Mouse (Mus musculus): ENCODE data around the gene Kdm3a. TPM values are rescaled to one million over a fixed set of nuclear protein-coding genes. Genes with fewer than 3 reads are reported as not detected.

The Kdm3a gene
- 55.7 and 69.4 TPM in 2 replicates for polyA plus RNA-seq (2016; fragmentation: Nextera tagmentation; extraction: Ambion mirVana)

DNA sequence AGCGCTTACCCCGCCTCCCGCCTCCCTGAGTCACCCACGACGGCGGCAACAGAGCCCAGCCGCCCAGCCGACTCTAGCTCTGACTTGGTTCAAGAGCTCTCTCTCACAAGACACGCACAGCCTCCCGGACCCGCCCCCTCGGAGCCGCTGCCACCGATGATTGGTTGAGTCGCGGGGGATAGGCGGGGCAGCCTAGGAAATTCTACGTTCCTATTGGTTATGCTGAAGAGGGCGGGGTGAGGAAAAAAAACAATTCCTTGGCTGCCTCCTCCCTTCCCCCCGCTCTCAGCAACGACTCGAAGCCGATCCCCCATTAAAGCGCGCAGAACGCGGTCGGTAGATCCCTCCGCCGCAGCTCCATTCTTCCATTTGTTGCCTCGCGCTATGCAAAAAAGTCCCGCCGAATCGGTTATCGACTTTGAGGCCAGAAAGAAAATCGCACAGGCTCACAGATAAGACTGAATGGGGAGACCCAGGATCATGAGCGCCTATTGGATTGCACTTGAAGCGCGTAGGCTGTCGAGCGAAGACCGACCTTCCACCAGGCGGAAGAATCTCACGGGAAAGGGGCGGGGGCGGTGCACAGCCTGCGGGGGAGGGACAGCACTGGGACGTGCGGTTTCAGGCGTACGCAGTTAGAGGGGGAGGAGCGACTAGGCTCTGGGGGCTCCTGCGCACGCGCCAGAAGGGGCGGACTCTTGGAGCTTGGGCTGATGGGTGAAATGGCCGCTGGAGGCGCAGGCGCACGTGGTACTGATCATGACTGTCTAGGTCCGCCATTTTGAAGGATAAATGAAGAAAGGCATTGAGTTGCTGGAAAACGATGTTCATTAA, at the start of gene Kdm3a:
TSS of gene Kdm3a (minus strand) at position 162 of the 834 bp plus-strand sequence.
- WGBS: under 1% methylated on average over 63 of the region's 63 CpGs
- H3K27ac ChIP-seq: peak within 1 kb of the TSS; percentile 98

DNA sequence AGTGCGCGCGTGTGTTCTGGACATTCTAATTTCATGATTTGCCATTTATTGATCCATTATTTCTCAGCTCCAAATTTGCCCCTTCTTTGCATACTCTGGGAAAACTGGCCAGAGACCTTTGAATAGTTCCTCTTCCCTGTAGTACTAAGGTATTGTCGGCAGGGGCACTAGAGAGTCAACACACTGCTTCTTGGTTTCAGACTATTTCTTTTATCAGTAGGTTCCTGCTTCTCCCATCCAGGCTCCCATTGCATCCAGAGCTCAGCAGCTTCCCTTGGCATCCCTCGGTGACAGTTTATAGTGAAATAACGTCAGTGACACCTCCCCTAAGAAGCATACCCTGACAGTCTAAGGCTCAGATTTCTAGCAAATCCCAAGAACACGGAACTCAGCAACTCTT, 46.1 kb upstream of the Kdm3a start:
- H3K27me3 ChIP-seq (ENCODE audit: low read depth, poor library complexity, severe bottlenecking): no peaks in the 10 kb centered on the region
- no peak overlapping the region for H3K27ac ChIP-seq
- no peak for DNase-seq (ENCODE audit: low spot score)
- 57% methylated on average over 7 of the region's 7 CpGs for WGBS
- no peak overlapping the region for H3K4me3 ChIP-seq
- H3K36me3 ChIP-seq: no peaks in the 10 kb centered on the region
- H3K4me1 ChIP-seq: no peaks in the 10 kb centered on the region
- H3K9me3 ChIP-seq (replicated peaks): no peaks in the 10 kb centered on the region

More for the DNA sequence above, at the start of gene Kdm3a:
- H3K4me1 ChIP-seq: peaks cover 21% of the 10 kb centered on the region
- peaks cover 10% of the 10 kb centered on the region; the same call in 1 of the 2 replicates for H3K27me3 ChIP-seq (ENCODE audit: low read depth, poor library complexity, severe bottlenecking)
- H3K9me3 ChIP-seq (replicated peaks): no peaks in the 10 kb centered on the region
- peak within 1 kb of the TSS; percentile 88 for H3K4me3 ChIP-seq
- peak; percentile 99 for DNase-seq (ENCODE audit: low spot score)
- H3K36me3 ChIP-seq: peaks cover 28% of the 10 kb centered on the region

DNA sequence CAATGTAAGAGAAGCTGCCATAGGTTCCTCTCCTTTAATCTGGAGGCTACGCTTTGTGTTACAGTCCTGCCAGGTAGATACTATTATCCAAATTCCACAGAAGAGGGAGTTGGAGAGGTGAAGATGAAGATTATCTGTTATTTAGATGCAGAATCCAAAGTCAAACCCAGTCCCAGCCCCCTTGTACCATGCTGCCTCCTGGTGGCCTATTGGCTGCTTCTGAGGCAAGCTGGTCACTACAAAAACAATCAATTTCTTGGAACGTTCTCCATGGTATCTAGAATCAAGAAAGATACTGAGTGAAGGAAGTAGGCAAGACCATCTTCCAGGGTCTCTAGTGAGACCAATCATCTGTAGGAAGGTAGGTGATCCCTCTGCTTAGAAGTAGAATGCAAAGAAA, 40.4 kb upstream of the Kdm3a start:
- no peaks in the 10 kb centered on the region for H3K36me3 ChIP-seq
- no peak overlapping the region for H3K4me3 ChIP-seq
- no peak for DNase-seq (ENCODE audit: low spot score)
- 66% methylated on average over 2 of the region's 2 CpGs for WGBS
- no peaks in the 10 kb centered on the region for H3K27me3 ChIP-seq (ENCODE audit: low read depth, poor library complexity, severe bottlenecking)
- no peaks in the 10 kb centered on the region for H3K4me1 ChIP-seq
- no peak overlapping the region for H3K27ac ChIP-seq
- H3K9me3 ChIP-seq (replicated peaks): no peaks in the 10 kb centered on the region

DNA sequence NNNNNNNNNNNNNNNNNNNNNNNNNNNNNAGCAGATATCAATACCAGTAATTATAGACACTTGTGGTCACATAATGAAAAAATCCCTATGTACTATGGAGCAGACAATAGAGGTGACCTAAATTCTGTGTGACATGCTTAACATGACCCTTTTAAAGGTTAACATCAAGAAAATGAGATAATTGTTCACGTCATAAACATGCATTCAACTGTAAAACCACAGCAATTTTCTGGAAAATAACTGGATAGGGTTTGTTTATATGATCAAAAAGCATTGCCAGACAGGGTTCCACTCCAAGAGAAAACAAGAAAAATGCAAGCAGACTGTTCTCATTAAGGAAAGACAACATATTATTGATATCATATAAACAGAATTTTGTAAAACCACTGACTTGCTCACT, 31.7 kb upstream of the Kdm3a start:
- Histone ChIP-seq H3K27ac (no peak overlapping the region), H3K36me3 (no peaks in the 10 kb centered on the region), H3K4me1 (no peaks in the 10 kb centered on the region), H3K4me3 (no peak overlapping the region), H3K9me3 (replicated peaks) (no peaks in the 10 kb centered on the region), H3K27me3 (ENCODE audit: low read depth, poor library complexity, severe bottlenecking) (no peaks in the 10 kb centered on the region)
- WGBS: 74% methylated on average over 1 of the region's 1 CpGs
- DNase-seq (ENCODE audit: low spot score): no peak

DNA sequence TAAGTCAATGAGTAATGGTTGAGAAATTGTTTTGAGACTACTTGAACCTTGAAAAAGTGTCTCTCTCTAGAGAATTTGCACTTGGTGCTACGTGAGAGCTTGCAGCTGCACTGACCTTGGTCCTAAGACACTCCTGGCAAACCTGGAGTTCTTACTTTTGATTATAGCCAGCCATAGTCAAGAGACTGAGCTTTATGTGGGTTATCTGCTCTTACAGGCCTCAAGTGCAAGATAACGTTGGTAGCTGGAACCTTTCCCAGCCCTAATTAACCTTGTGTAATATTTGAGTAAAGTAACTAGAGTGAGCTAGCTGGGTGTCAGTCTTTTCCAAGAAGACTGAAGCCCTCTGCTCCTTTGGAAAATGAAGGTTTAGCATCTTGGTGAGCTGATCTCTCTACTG, 25.5 kb upstream of the Kdm3a start:
- DNase-seq (ENCODE audit: low spot score): no peak
- Histone ChIP-seq H3K4me1 (no peaks in the 10 kb centered on the region), H3K36me3 (no peaks in the 10 kb centered on the region), H3K27me3 (ENCODE audit: low read depth, poor library complexity, severe bottlenecking) (no peaks in the 10 kb centered on the region), H3K9me3 (replicated peaks) (no peaks in the 10 kb centered on the region), H3K4me3 (no peak overlapping the region), H3K27ac (no peak overlapping the region)
- WGBS: 85% methylated on average over 2 of the region's 2 CpGs

DNA sequence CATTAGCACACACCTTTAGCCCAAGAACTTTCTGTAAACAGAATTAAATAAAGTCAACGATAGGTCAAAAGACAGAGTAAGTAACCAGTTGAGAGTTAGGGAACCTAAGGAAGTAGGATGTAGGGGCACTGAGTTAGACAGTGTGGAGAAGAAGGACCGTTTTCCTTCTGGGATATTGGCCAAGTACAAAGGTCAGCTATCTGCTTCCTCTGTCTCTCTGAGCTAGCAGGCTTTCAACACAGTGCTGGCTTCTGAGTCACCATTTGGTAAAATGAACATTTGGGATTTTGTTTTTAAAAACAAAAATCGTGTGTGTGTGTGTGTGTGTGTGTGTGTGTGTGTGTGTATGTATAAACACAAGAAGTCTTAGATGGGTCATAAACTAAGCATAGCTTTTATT, 23.0 kb upstream of the Kdm3a start:
- Histone ChIP-seq H3K9me3 (replicated peaks) (no peaks in the 10 kb centered on the region), H3K4me1 (no peaks in the 10 kb centered on the region), H3K27me3 (ENCODE audit: low read depth, poor library complexity, severe bottlenecking) (no peaks in the 10 kb centered on the region), H3K36me3 (no peaks in the 10 kb centered on the region), H3K4me3 (no peak overlapping the region), H3K27ac (no peak overlapping the region)
- no peak for DNase-seq (ENCODE audit: low spot score)
- WGBS: 79% methylated on average over 3 of the region's 3 CpGs

DNA sequence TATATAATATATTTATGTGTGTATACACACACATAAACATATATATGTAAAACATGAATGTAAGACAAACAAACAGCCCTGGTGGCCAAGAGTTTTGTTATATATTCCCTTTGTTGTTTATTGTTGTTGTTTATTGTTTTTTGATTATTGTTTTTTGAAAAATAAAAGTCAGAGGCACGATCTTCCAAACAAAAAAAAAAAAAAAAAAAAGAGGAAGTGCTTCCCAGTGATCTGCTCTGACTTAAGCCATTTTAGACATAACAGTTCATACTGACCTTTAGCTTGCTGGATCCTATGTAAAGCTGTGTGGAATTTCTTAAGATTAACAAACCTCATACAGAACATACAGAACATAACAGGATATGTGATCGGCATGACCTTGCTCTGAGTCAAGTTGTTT, 19.1 kb upstream of the Kdm3a start:
- H3K27ac ChIP-seq: no peak overlapping the region
- no peaks in the 10 kb centered on the region for H3K9me3 ChIP-seq (replicated peaks)
- H3K4me1 ChIP-seq: no peaks in the 10 kb centered on the region
- no peak overlapping the region for H3K4me3 ChIP-seq
- WGBS: 96% methylated on average over 2 of the region's 2 CpGs
- H3K36me3 ChIP-seq: no peaks in the 10 kb centered on the region
- DNase-seq (ENCODE audit: low spot score): no peak
- H3K27me3 ChIP-seq (ENCODE audit: low read depth, poor library complexity, severe bottlenecking): no peaks in the 10 kb centered on the region

DNA sequence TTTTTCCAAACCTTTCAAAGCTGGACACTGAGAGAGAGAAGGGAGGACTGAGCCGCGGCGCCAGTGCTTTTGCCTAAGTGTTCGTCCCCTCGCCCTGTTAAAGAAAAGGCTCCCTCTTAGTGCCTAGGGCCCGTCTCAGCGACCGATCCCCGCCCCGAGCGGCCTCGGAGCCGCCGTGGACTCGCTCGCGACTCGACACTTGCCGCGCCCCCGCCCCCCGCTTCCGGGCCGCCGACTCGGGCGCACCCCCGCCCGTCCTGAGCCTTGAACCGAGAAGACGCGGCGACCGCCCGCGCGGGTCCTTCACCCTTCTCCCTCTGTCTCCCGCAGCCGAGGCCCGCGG, 333 bp downstream of the Kdm3a start:
- peaks cover 21% of the 10 kb centered on the region for H3K4me1 ChIP-seq
- WGBS: under 1% methylated on average over 41 of the region's 41 CpGs

DNA sequence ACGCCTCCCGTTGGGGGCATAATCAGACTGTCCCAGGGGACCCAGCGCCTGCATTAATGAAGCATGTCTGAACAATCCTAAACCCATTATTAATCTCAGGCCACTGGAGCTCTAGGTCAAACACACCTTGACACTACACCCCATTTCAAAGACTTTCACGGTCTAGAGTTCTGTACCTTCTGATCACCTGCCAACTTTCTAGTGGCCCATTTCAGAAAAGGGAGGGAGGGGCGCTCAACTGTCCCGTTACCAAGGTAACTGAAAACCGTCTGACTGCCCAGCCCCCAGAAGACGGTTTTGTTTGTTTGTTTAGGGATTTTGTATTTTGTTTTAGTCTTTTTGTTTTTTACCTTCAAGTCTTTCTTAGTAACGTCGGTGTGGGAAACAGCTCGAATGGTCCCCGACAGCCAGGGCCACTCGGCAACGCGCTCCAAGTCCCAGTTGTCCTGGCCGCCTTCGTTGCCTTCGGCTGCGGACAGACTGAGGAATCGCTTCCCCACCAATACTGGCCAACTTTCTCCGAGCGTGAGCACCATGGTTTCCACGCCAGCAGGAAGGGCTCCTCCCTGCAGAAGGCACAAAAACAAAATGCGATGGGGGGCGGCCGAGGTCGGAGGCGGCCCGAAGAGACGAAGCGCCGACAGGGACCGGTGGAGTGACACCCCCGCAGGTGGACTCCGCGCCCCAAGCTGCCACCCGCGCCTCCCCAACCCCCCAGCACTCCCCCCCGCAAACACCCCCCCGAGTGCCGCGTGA, 906 bp downstream of the Kdm3a start:
- WGBS: 4% methylated on average over 42 of the region's 42 CpGs
- no peaks in the 10 kb centered on the region for H3K9me3 ChIP-seq (replicated peaks)
- peaks cover 39% of the 10 kb centered on the region for H3K36me3 ChIP-seq
- peak overlapping the region; percentile 88 for H3K4me3 ChIP-seq
- peaks cover 4% of the 10 kb centered on the region; the same call in 1 of the 2 replicates for H3K27me3 ChIP-seq (ENCODE audit: low read depth, poor library complexity, severe bottlenecking)
- peak overlapping the region; percentile 98 for H3K27ac ChIP-seq
- H3K4me1 ChIP-seq: peaks cover 21% of the 10 kb centered on the region
- peak; percentile 64 for DNase-seq (ENCODE audit: low spot score)

More for the DNA sequence above, 333 bp downstream of the Kdm3a start:
- Histone ChIP-seq H3K27me3 (ENCODE audit: low read depth, poor library complexity, severe bottlenecking) (peaks cover 10% of the 10 kb centered on the region; the same call in 1 of the 2 replicates), H3K36me3 (peaks cover 34% of the 10 kb centered on the region), H3K27ac (peak overlapping the region; percentile 98), H3K9me3 (replicated peaks) (no peaks in the 10 kb centered on the region), H3K4me3 (peak overlapping the region; percentile 88)
- no peak for DNase-seq (ENCODE audit: low spot score)

DNA sequence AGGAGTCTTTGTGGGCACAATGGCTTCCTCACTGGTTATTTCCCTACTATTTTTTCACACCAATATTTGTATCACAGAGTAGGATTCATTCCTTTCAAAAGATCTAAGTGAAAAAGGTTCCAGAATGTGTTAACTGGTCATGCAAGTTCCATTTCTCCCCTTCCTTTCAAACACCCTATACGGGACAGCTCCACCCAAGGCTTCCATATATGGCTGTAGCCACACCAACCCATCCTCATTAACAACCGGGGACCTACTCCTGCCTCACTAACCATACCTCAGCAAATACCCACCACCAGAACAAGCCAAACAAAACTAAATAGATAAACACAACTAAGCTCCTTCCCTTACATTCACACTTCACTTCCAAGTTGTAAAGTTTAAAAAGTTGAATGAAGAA, 1.6 kb downstream of the Kdm3a start:
- Histone ChIP-seq H3K4me1 (peaks cover 21% of the 10 kb centered on the region), H3K27me3 (ENCODE audit: low read depth, poor library complexity, severe bottlenecking) (no peaks in the 10 kb centered on the region), H3K36me3 (peaks cover 46% of the 10 kb centered on the region), H3K9me3 (replicated peaks) (no peaks in the 10 kb centered on the region), H3K4me3 (peak overlapping the region; percentile 88), H3K27ac (no peak overlapping the region)
- no peak for DNase-seq (ENCODE audit: low spot score)
- whole genome bisulfite sequencing: 26% methylated on average over 2 of the region's 2 CpGs

DNA sequence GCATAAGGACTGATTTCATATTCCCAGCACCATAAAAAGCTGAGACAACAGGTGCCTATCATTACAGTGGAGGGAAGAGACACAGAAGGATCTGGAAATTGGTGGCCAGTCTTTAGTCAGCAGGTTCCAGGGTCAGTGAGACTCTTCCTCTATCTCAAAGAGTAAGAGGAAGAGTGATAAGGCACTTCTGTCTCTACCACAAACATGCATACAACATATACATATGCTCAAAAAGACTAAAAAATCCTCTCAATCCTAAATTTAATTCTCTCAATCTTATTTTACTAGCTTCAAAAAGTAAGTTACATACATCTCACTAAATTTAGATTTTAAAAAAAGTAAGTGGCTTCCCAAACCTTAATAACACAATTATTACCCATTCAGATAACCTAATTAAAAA, 5.5 kb downstream of the Kdm3a start:
- Histone ChIP-seq H3K4me3 (no peak overlapping the region), H3K27me3 (ENCODE audit: low read depth, poor library complexity, severe bottlenecking) (no peaks in the 10 kb centered on the region), H3K9me3 (replicated peaks) (no peaks in the 10 kb centered on the region), H3K27ac (no peak overlapping the region), H3K4me1 (peaks cover 29% of the 10 kb centered on the region), H3K36me3 (peaks cover 84% of the 10 kb centered on the region)
- DNase-seq (ENCODE audit: low spot score): no peak

DNA sequence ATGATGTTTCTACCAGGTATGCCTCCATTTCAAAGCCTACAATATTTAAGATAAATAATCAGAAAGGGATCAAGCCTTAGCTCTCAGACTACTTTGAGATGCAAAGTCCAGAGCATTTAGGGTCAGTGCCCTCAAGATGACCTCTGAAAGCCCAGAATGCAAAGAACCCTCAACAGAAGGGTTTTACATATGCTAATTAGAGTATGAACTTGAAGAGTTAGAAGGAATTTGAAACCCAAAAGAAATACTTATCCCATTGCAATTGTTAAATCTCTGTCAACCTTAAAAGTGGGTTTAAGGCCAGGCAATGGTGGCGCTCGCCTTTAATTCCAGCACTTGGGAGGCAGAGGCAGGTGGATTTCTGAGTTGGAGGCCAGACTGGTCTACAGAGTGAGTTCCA, 6.8 kb downstream of the Kdm3a start:
- Histone ChIP-seq H3K27me3 (ENCODE audit: low read depth, poor library complexity, severe bottlenecking) (no peaks in the 10 kb centered on the region), H3K4me3 (no peak overlapping the region), H3K36me3 (peaks cover 98% of the 10 kb centered on the region), H3K9me3 (replicated peaks) (no peaks in the 10 kb centered on the region), H3K27ac (no peak overlapping the region), H3K4me1 (peaks cover 20% of the 10 kb centered on the region)
- no peak for DNase-seq (ENCODE audit: low spot score)
- 96% methylated on average over 2 of the region's 2 CpGs for WGBS

DNA sequence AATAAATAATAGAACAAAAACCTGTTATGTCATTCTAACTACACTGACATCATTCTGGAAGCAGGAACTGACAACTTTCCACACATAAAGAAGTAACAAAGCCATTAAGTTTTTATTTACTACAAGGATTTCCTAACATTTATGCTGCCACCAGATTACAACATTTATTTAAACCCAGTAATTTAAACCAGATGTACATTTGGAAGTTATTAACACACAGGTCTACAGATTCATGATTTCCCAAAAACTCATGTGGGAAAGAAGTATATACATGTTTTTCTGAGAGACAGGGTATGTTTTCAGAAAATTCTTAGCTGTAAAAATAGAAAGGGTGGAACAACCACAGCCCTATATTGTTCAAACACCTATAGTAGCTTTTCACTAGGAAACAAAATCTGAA, 8.1 kb downstream of the Kdm3a start:
- Histone ChIP-seq H3K4me1 (peaks cover 10% of the 10 kb centered on the region), H3K36me3 (peaks cover 99% of the 10 kb centered on the region), H3K4me3 (no peak overlapping the region), H3K27ac (no peak overlapping the region), H3K27me3 (ENCODE audit: low read depth, poor library complexity, severe bottlenecking) (no peaks in the 10 kb centered on the region), H3K9me3 (replicated peaks) (no peaks in the 10 kb centered on the region)
- no peak for DNase-seq (ENCODE audit: low spot score)

Measured in limb, embryonic 10.5 days (tissue).